Mouse (Mus musculus) hindbrain, embryonic 11.5 days (tissue): ENCODE results near the gene Zdhhc5. TPM values are rescaled to one million over a fixed set of nuclear protein-coding genes. Genes with fewer than 3 reads are reported as not detected.
"Not testable (repeated sequence)": the region's sequence is repeated elsewhere in the genome, so short reads cannot be mapped to it uniquely, and the experiment has no call there.

Source experiments
- ATAC-seq: fragments of 200-750 bp; cut with Nextera tagmentation; 2 replicates; pipeline ENCODE4 v1.8.0; 2017; ENCODE audit warnings: mild to moderate bottlenecking, moderate TSS enrichment, moderate library complexity; ENCODE audit not compliant: low FRiP score
- DNase-seq: peaks from one replicate; pipeline ENCODE4 v3.0.0-alpha.2; 2015; ENCODE audit warnings: low spot score
- H3K27ac ChIP-seq: fragments of 300-500 bp; sonication (generic); 2 replicates; pipeline ENCODE4 v1.5.1; 2014; ENCODE audit warnings: mild to moderate bottlenecking, low read depth, low read length
- H3K27me3 ChIP-seq: fragments of 300-500 bp; sonication (generic); 2 replicates; pipeline ENCODE4 v1.6.1; 2014; ENCODE audit warnings: mild to moderate bottlenecking, low read length, moderate library complexity, mixed read lengths; ENCODE audit not compliant: control insufficient read depth, insufficient read depth
- H3K36me3 ChIP-seq: fragments of 300-500 bp; sonication (generic); 2 replicates; pipeline ENCODE4 v1.6.1; 2014; ENCODE audit warnings: mild to moderate bottlenecking, low read length, moderate library complexity, mixed read lengths; ENCODE audit not compliant: control insufficient read depth, insufficient read depth
- H3K4me1 ChIP-seq: fragments of 300-500 bp; sonication (generic); replicated peaks from 2 replicates; pipeline ENCODE4 v1.6.1; 2014; ENCODE audit warnings: low read length, mixed read lengths; ENCODE audit not compliant: control insufficient read depth, insufficient read depth
- H3K4me2 ChIP-seq: fragments of 300-500 bp; sonication (generic); replicated peaks from 2 replicates; pipeline ENCODE4 v1.6.1; 2014; ENCODE audit warnings: mild to moderate bottlenecking, low read depth, low read length
- H3K4me3 ChIP-seq: fragments of 300-500 bp; sonication (generic); 2 replicates; pipeline ENCODE4 v1.5.1; 2014; ENCODE audit warnings: low read depth, low read length
- H3K9ac ChIP-seq: fragments of 300-500 bp; sonication (generic); 2 replicates; pipeline ENCODE4 v1.6.1; 2014; ENCODE audit warnings: low read depth, low read length
- H3K9me3 ChIP-seq: fragments of 300-500 bp; sonication (generic); 2 replicates; pipeline ENCODE4 v1.6.1; 2016; ENCODE audit warnings: low read length; ENCODE audit not compliant: control insufficient read depth
- WGBS: fragments of 180-500 bp; shearing (Covaris S2); extraction: QIAGEN DNeasy Blood & Tissue Kit; methylation state at CpG from one replicate; pipeline ENCODE4 v1.1.7; 2014; 5-methylcytosine and 5-hydroxymethylcytosine counted together
- polyA plus RNA-seq: library from polyadenylated mRNA; unstranded; fragments of >200 nt; fragmentation: Nextera tagmentation; extraction: Ambion mirVana; gene quantifications from 2 replicates; pipeline ENCODE4 v1.2.1, GENCODE M21; 2014

Gene Zdhhc5
- polyA plus RNA-seq, 1 experiment from 2014 or later, result 30.1 TPM

GRCm38 (mm10) chr2:84728191-84728590 is 13.2 kb upstream of the Zdhhc5 start:
- H3K27me3 ChIP-seq, H3K36me3 ChIP-seq, H3K4me3 ChIP-seq, H3K27ac ChIP-seq, DNase-seq, H3K4me1 ChIP-seq, H3K9ac ChIP-seq, H3K9me3 ChIP-seq, ATAC-seq, H3K4me2 ChIP-seq: not testable (repeated sequence)
- WGBS, result 82% methylated on average over 5 of the region's 5 CpGs

- Histone ChIP-seq H3K27me3 (no peaks in the 10 kb centered on the region), H3K36me3 (peaks cover 3% of the 10 kb centered on the region), H3K9ac (peak within 1 kb of the TSS; percentile 59), H3K4me1 (no peaks in the 10 kb centered on the region), H3K4me3 (peak within 1 kb of the TSS; percentile 47), H3K4me2 (peak within 1 kb of the TSS; percentile 62), H3K27ac (peak within 1 kb of the TSS; percentile 70), H3K9me3 (no peaks in the 10 kb centered on the region)
- ATAC-seq (peak; percentile 96), DNase-seq (peak; percentile 99)
- 1% methylated on average over 39 of the region's 39 CpGs for WGBS
These were observed 12.3 kb upstream of the Zdhhc5 start, which contains the start of gene Clp1 for GRCm38 (mm10) chr2:84727172-84727858. TSS of gene Clp1 (minus strand) at chr2:84727350.

- Histone ChIP-seq H3K9ac (peak overlapping the region; percentile 58), H3K4me1 (no peaks in the 10 kb centered on the region), H3K36me3 (peaks cover 3% of the 10 kb centered on the region), H3K9me3 (no peaks in the 10 kb centered on the region), H3K27ac (no peak overlapping the region), H3K4me3 (peak overlapping the region; percentile 47), H3K27me3 (no peaks in the 10 kb centered on the region), H3K4me2 (peak overlapping the region; percentile 62)
- ATAC-seq (peak; percentile 20), DNase-seq (no peak)
- 5% methylated on average over 9 of the region's 9 CpGs for WGBS
These were observed 11.7 kb upstream of the Zdhhc5 start for GRCm38 (mm10) chr2:84726716-84727115.

GRCm38 (mm10) chr2:84725770-84726169 is 10.8 kb upstream of the Zdhhc5 start:
- Histone ChIP-seq H3K4me1 (no peaks in the 10 kb centered on the region), H3K4me2 (peak overlapping the region; percentile 62), H3K9ac (no peak overlapping the region), H3K27ac (no peak overlapping the region), H3K4me3 (no peak overlapping the region; the same call in 1 of the 2 replicates), H3K9me3 (no peaks in the 10 kb centered on the region), H3K27me3 (no peaks in the 10 kb centered on the region), H3K36me3 (peaks cover 3% of the 10 kb centered on the region)
- DNase-seq (no peak), ATAC-seq (no peak)
- 95% methylated on average over 10 of the region's 10 CpGs for WGBS

GRCm38 (mm10) chr2:84723856-84724255 is 8.9 kb upstream of the Zdhhc5 start:
- peaks cover 3% of the 10 kb centered on the region for H3K36me3 ChIP-seq
- no peak overlapping the region for H3K4me3 ChIP-seq
- no peaks in the 10 kb centered on the region for H3K9me3 ChIP-seq
- no peak overlapping the region for H3K4me2 ChIP-seq
- no peaks in the 10 kb centered on the region for H3K4me1 ChIP-seq
- H3K27me3 ChIP-seq, result no peaks in the 10 kb centered on the region
- 96% methylated on average over 14 of the region's 14 CpGs for WGBS
- no peak for DNase-seq
- no peak for ATAC-seq
- no peak overlapping the region for H3K9ac ChIP-seq
- no peak overlapping the region for H3K27ac ChIP-seq

- H3K4me2 ChIP-seq, result no peak overlapping the region
- no peaks in the 10 kb centered on the region for H3K9me3 ChIP-seq
- no peaks in the 10 kb centered on the region for H3K27me3 ChIP-seq
- H3K36me3 ChIP-seq, result peaks cover 3% of the 10 kb centered on the region
- no peak overlapping the region for H3K27ac ChIP-seq
- no peak overlapping the region for H3K9ac ChIP-seq
- no peak for DNase-seq
- H3K4me1 ChIP-seq, result no peaks in the 10 kb centered on the region
- 0 out of 2 replicates have a peak, but pooled peaks have one; percentile 18 for ATAC-seq
- WGBS, result 82% methylated on average over 3 of the region's 3 CpGs
- H3K4me3 ChIP-seq, result no peak overlapping the region
These were observed 6.2 kb upstream of the Zdhhc5 start for GRCm38 (mm10) chr2:84721182-84721581.

GRCm38 (mm10) chr2:84720718-84721117 is 5.7 kb upstream of the Zdhhc5 start:
- no peak overlapping the region for H3K27ac ChIP-seq
- H3K9ac ChIP-seq, result no peak overlapping the region
- no peak overlapping the region for H3K4me3 ChIP-seq
- WGBS, result 95% methylated on average over 2 of the region's 2 CpGs
- H3K36me3 ChIP-seq, result peaks cover 3% of the 10 kb centered on the region
- H3K27me3 ChIP-seq, result no peaks in the 10 kb centered on the region
- DNase-seq (no peak), ATAC-seq (no peak)
- H3K4me2 ChIP-seq, result no peak overlapping the region
- no peaks in the 10 kb centered on the region for H3K9me3 ChIP-seq
- no peaks in the 10 kb centered on the region for H3K4me1 ChIP-seq

GRCm38 (mm10) chr2:84717357-84717756 is 2.4 kb upstream of the Zdhhc5 start:
- no peak for ATAC-seq
- no peaks in the 10 kb centered on the region for H3K9me3 ChIP-seq
- WGBS, result 94% methylated on average over 4 of the region's 4 CpGs
- H3K4me2 ChIP-seq, result no peak overlapping the region
- no peaks in the 10 kb centered on the region for H3K36me3 ChIP-seq
- no peaks in the 10 kb centered on the region for H3K4me1 ChIP-seq
- H3K9ac ChIP-seq, result no peak overlapping the region
- no peak overlapping the region for H3K4me3 ChIP-seq
- no peaks in the 10 kb centered on the region for H3K27me3 ChIP-seq
- no peak overlapping the region for H3K27ac ChIP-seq
- DNase-seq, result no peak
